ENCODE assay signal across 16 mouse cellular contexts in genomic region chr6:87774466-87774865, GRCm38 (mm10). TPM values are rescaled to one million over a fixed set of nuclear protein-coding genes. Genes with fewer than 3 reads are reported as not detected.
"Had no signal": no experiment of that assay in that cellular context is flagged by ENCODE, and none has a peak within 500 bp of the region (broad histone marks: within the 10 kb centered on the region; RNA-seq: fewer than 3 reads in every experiment).

No protein-coding gene starts in this region.

- H3K4me3 ChIP-seq: midbrain, embryonic 10.5 days; midbrain, embryonic 12.5 days; neural tube, embryonic 12.5 days; stomach, embryonic 15.5 days had no signal

- H3K27me3 ChIP-seq: midbrain, embryonic 12.5 days; neural tube, embryonic 12.5 days; stomach, embryonic 15.5 days had no signal

- H3K4me2 ChIP-seq: lung, embryonic 14.5 days; midbrain, embryonic 12.5 days; neural tube, embryonic 12.5 days; stomach, embryonic 15.5 days had no signal

- H3K36me3 ChIP-seq: midbrain, embryonic 10.5 days; midbrain, embryonic 12.5 days; neural tube, embryonic 12.5 days; stomach, embryonic 15.5 days had no signal

- DNase-seq: lung, adult 18-20 months; lung, embryonic 14.5 days; lung, postnatal 10 days; lung, postnatal 4 days; midbrain, embryonic 14.5 days; right cerebral cortex, postnatal 14 days; thymus, adult 2 months; thymus, postnatal 25 days; thymus, postnatal 4 days had no signal

RNA-seq across cellular contexts. Expression of gene Gp9, which starts 3.4 kb away (rescaled TPM):
- polyA plus RNA-seq: testis, adult 2 months had no signal

RNA-seq across cellular contexts. Expression of gene Efcc1, which starts 43.8 kb away (rescaled TPM):
- total RNA-seq: megakaryocyte, adult 5-6 weeks; neutrophil, adult 5-6 weeks had no signal
